Mouse (Mus musculus): ENCODE results near the gene Fbxl4. TPM values are rescaled to one million over a fixed set of nuclear protein-coding genes. Genes with fewer than 3 reads are reported as not detected.
A peak's percentile ranks its signal among the peaks of the same experiment; 100 is the strongest.

The Fbxl4 gene
- polyA plus RNA-seq, 1 experiment from 2014 or later = 14.0 TPM

DNA sequence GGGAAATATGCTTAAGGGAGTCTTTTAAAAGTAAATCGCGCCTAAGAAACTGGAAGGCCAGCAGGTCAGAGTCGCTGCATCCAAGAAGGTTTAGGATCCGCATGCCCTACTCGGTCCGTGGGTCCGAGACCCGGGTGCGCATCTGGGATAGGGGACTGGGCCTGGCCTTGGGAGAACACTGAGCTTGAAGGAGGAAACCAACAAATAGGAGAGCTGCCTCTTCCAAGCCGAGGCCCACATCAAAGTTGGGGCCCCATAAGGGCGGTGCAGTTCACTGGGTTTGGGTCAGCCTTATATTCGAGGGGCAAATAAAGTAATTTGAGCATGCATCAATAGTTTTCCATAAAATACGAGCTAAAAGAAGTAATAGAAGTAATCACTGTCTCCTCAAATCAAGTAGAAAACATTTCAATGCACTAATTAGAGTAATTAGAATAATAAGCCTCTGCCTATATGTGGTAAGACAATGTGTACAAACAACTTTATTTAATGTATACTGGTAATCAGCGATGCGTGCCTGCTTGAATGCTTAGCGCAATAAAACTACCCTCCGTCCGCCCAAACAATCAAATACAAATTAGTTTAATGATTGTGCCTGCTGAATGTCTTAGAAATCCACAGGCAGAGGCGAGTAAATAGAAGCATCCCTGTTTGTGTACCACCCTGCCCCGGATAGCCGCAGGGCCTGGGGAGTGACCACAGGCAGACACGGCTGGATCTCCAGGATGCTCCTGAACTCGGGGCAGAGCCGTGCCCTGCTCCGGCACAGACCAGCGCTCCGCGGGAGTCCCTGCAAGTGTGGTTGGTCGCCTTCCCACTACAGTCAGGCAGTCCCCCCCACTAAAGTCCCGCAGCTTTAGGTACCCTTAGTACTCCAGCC lies 121.4 kb downstream of the Fbxl4 start:
- Histone ChIP-seq H3K27ac (peak overlapping the region; percentile 88), H3K4me2 (peak overlapping the region; percentile 77), H3K4me3 (peak overlapping the region; percentile 47), H3K4me1 (peaks cover 48% of the 10 kb centered on the region), H3K36me3 (replicated peaks) (no peaks in the 10 kb centered on the region), H3K9ac (peak overlapping the region; percentile 41; the same call in 1 of the 2 replicates), H3K27me3 (replicated peaks) (no peaks in the 10 kb centered on the region), H3K9me3 (no peaks in the 10 kb centered on the region)
- ATAC-seq (replicated peaks) = peak; percentile 59
- WGBS = 3% methylated on average over 30 of the region's 30 CpGs

DNA sequence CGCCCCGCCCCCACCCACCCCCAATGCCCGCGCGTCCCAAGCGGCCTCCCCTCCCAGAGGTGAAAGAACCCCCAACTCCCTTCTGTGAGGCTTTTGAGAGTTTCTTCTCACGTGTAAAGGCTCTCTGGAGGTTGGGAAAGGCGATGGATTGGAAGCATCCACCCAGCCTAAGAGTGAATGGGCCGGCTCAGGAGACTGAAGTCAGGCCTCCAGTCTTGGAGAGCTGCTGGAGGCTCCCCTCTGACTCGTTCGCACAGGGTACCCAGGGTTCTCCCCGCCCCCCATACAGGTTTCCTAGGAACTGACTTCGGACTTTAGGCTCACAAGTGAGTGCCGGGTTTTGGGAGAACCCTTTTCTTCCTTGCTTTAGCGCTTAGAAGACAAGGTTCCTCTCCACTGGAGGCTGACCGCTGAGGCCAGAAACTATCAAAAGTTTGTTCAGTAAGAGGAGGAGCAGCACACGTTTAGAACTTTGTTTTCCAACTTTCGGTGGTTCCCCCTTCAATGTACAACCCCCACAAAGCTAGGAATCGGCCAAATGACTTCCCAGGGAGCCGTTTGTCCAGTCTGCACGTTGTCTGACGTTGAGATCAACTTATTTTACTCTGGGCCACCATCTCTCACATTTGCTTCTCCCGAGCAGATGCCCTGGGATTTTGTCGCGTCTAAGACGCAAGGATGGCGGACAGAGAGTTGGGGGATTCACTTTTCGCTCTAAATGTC lies 122.2 kb downstream of the Fbxl4 start:
- Histone ChIP-seq H3K4me2 (peak overlapping the region; percentile 77), H3K9ac (peak overlapping the region; percentile 45), H3K27me3 (replicated peaks) (no peaks in the 10 kb centered on the region), H3K9me3 (no peaks in the 10 kb centered on the region), H3K4me1 (peaks cover 48% of the 10 kb centered on the region), H3K4me3 (peak overlapping the region; percentile 47), H3K36me3 (replicated peaks) (no peaks in the 10 kb centered on the region), H3K27ac (peak overlapping the region; percentile 88)
- 3% methylated on average over 28 of the region's 28 CpGs for WGBS
- ATAC-seq (replicated peaks) = peak; percentile 38

DNA sequence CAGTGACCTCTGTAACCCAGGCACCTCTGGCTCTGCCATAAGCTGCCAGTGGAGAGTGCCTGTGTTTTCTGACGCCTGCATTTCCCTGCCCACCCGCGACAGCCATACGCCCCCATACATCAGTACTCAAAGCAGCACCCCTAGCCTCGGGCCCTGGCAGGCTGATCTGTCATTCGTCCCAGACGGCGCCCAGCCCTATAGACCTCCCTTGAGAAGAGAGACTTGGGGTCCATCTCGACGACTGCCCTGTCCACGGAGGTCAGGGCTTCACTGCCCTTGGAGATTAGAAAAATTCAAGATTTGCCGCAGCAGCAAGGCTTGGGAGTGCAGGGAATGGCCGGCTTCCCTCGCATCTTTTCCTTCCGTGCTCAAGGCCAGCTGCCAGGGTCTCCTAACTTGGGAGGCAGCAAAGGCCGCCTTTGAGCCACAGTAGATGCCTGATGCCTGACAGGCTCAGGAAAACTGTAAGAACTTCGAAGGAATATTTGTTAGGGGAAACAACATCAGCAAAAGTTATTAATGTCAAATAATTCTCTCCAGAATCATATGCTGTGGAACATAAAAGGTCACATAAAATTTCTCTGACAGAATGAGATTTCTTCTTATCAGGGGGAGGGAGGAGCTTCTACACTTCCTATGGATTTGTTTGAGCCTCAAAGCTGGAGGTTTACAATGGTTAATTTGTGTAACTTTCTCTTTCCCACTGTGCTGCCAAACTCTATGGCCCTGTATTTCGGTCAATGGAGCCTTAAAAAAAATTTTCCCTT lies 122.9 kb downstream of the Fbxl4 start:
- ATAC-seq (replicated peaks) = no peak
- H3K4me2 ChIP-seq = peak overlapping the region; percentile 77
- peak overlapping the region; percentile 88 for H3K27ac ChIP-seq
- peak overlapping the region; percentile 47 for H3K4me3 ChIP-seq
- no peaks in the 10 kb centered on the region for H3K36me3 ChIP-seq (replicated peaks)
- no peaks in the 10 kb centered on the region for H3K27me3 ChIP-seq (replicated peaks)
- peaks cover 48% of the 10 kb centered on the region for H3K4me1 ChIP-seq
- no peaks in the 10 kb centered on the region for H3K9me3 ChIP-seq
- H3K9ac ChIP-seq = peak overlapping the region; percentile 45
- 5% methylated on average over 18 of the region's 18 CpGs for WGBS

DNA sequence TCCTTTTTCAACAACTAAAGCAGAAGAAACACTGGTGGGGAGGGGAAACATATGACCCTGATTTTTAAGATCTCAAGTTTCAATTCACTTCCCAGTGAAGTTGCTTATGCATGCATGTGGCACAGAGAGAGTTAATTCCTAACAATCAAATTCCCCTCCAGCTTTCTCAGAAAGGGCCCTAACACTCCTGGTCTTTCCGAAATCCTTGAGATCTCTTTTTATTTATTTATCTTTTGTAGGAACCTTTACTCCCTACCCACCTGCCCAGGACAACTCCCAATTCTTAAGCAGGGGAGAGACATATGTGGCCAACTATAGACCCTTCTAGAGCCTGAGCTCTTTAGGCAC lies 123.5 kb downstream of the Fbxl4 start:
- H3K36me3 ChIP-seq (replicated peaks) = no peaks in the 10 kb centered on the region
- peak overlapping the region; percentile 40 for H3K9ac ChIP-seq
- H3K27ac ChIP-seq = peak overlapping the region; percentile 88
- peak overlapping the region; percentile 77 for H3K4me2 ChIP-seq
- peak overlapping the region; percentile 47 for H3K4me3 ChIP-seq
- ATAC-seq (replicated peaks) = no peak
- no peaks in the 10 kb centered on the region for H3K27me3 ChIP-seq (replicated peaks)
- no peaks in the 10 kb centered on the region for H3K9me3 ChIP-seq
- WGBS = 20% methylated on average over 1 of the region's 1 CpGs
- H3K4me1 ChIP-seq = peaks cover 48% of the 10 kb centered on the region

DNA sequence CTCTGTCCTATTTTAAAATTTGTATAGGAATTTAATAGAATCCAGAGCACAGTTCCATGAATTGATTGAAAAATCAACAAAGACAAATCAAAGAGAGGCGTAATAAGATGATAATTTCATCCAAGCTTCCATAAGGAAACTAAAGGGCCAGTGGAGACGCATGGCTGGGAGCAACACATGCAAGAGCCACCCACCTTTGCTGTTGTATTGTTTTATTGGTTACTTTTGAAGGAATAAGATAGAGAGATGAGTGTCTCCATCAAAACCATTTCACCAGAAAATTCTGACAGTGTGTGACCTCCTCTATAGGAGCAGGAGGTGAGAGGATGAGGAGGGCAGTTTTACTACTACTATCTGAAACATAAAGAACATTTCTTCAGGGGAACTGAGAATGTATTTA lies 124.8 kb downstream of the Fbxl4 start:
- Histone ChIP-seq H3K4me3 (peak overlapping the region; percentile 47), H3K27ac (peak overlapping the region; percentile 64), H3K4me1 (peaks cover 39% of the 10 kb centered on the region), H3K4me2 (peak overlapping the region; percentile 77), H3K27me3 (replicated peaks) (no peaks in the 10 kb centered on the region), H3K9ac (peak overlapping the region; percentile 38; the same call in 1 of the 2 replicates), H3K9me3 (no peaks in the 10 kb centered on the region), H3K36me3 (replicated peaks) (no peaks in the 10 kb centered on the region)
- WGBS = 16% methylated on average over 2 of the region's 2 CpGs
- ATAC-seq (replicated peaks) = no peak

DNA sequence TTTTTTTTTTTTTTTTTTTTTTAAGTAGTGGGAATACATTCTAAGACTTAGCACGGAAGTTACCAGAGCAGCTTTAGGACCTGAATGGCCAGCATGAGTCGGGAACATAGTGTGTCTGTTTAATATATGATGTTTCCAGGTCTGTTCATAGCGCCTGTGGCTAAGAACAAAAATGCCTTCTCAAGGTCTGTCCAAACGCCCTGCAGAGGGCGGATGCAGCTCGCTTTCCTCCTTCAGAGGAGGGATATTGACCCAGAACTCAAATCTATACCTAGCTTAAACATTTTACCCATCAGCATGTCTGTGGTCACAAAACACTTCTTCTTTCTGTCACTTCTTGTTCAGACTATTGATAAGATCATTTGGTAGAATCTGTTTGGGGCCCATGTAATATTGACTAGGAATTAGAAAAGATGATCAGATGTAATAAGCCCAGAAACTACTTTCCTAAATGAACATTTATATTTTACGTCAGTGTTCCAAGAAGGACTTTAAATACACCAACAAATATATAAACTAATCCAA lies 125.5 kb downstream of the Fbxl4 start:
- peaks cover 37% of the 10 kb centered on the region for H3K4me1 ChIP-seq
- peak overlapping the region; percentile 69; the same call in 1 of the 2 replicates for H3K27ac ChIP-seq
- peak overlapping the region; percentile 44; the same call in 1 of the 2 replicates for H3K9ac ChIP-seq
- H3K4me3 ChIP-seq = peak overlapping the region; percentile 47
- no peaks in the 10 kb centered on the region for H3K9me3 ChIP-seq
- 3% methylated on average over 7 of the region's 7 CpGs for WGBS
- H3K4me2 ChIP-seq = peak overlapping the region; percentile 77
- H3K36me3 ChIP-seq (replicated peaks) = no peaks in the 10 kb centered on the region
- no peak for ATAC-seq (replicated peaks)
- H3K27me3 ChIP-seq (replicated peaks) = no peaks in the 10 kb centered on the region

DNA sequence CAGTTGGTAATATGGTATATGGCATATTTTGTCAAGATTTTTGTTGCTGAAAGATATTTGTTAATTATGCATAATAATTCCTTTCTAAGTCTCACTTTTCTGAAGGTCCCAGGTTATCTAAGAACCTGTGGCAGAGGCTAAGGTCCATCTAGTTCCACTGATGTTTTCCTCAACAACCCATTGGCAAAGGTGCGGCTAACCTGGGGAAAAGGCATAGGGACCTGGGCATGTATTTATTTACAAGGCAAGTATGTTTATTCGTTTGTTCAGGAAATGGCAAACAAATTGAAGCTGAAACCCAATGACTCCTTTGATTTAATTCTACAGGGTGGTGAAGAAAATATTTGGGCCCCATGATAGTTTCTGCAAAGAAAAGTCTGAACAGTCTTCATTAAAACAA lies 126.2 kb downstream of the Fbxl4 start:
- H3K9ac ChIP-seq = peak overlapping the region; percentile 35
- H3K4me2 ChIP-seq = peak overlapping the region; percentile 77
- H3K27me3 ChIP-seq (replicated peaks) = no peaks in the 10 kb centered on the region
- WGBS = 9% methylated on average over 2 of the region's 2 CpGs
- peak overlapping the region; percentile 38; the same call in 1 of the 2 replicates for H3K27ac ChIP-seq
- H3K4me1 ChIP-seq = peaks cover 31% of the 10 kb centered on the region
- no peak for ATAC-seq (replicated peaks)
- peak overlapping the region; percentile 47 for H3K4me3 ChIP-seq
- no peaks in the 10 kb centered on the region for H3K9me3 ChIP-seq
- H3K36me3 ChIP-seq (replicated peaks) = no peaks in the 10 kb centered on the region

Other genes with a start within 250 kb of the Fbxl4 start
- gene Pou3f2, start 130.8 kb downstream of the Fbxl4 start, polyA plus RNA-seq (2015; fragmentation: Nextera tagmentation; extraction: Ambion mirVana) = 43.0 and 44.0 TPM in 2 replicates